Mouse (Mus musculus) hematopoietic stem cell, adult 5-6 weeks (primary cell): Measurements from ENCODE around the gene Tbce. TPM values are rescaled to one million over a fixed set of nuclear protein-coding genes. Genes with fewer than 3 reads are reported as not detected.

Experiments
- ATAC-seq, 2 experiments: fragments of 125-278 bp in 1 of 2; replicated peaks in 1 of 2; 2 replicates each; pipeline ENCODE4 v1.8.0; 2016 to 2017; ENCODE audit warnings: inconsistent platforms in 2 of 2, mild to moderate bottlenecking in 2 of 2, moderate number of reproducible peaks in 2 of 2, low read depth in 1 of 2, moderate TSS enrichment in 1 of 2; ENCODE audit not compliant: low FRiP score in 2 of 2, poor library complexity in 2 of 2, severe bottlenecking in 2 of 2, insufficient read depth in 1 of 2, low TSS enrichment in 1 of 2
- total RNA-seq: library from RNA; stranded (forward); fragments of 172-1452, 232-1000 nt; gene quantifications from 2 replicates; pipeline ENCODE4 v1.2.3, GENCODE M21; 2017

Gene Tbce
- 68.9 and 87.6 TPM in 2 replicates for total RNA-seq

- peak; percentile 98 to 99 for ATAC-seq
Observed at GRCm38 (mm10) chr13:14039292-14039965, at the start of gene Tbce. Gene Tbce (minus strand): TSS chr13:14039638.

- ATAC-seq = no peak
Observed at GRCm38 (mm10) chr13:14088669-14089068, 49.2 kb upstream of the Tbce start.

- ATAC-seq = no peak
Observed at GRCm38 (mm10) chr13:14075326-14075725, 35.9 kb upstream of the Tbce start.

- peak; percentile 33 to 59; a peak in 3 of 4 replicates for ATAC-seq
Observed at GRCm38 (mm10) chr13:14074371-14074770, 34.9 kb upstream of the Tbce start.

GRCm38 (mm10) chr13:14069291-14069690 lies 29.9 kb upstream of the Tbce start:
- no peak for ATAC-seq

GRCm38 (mm10) chr13:14068035-14068434 lies 28.6 kb upstream of the Tbce start:
- no peak for ATAC-seq

- ATAC-seq = no peak
Observed at GRCm38 (mm10) chr13:14065701-14066100, 26.3 kb upstream of the Tbce start.

- no peak for ATAC-seq
Observed at GRCm38 (mm10) chr13:14065028-14065380, 25.6 kb upstream of the Tbce start.

GRCm38 (mm10) chr13:14064341-14065027 lies 25.0 kb upstream of the Tbce start:
- peak in 1 of 2 experiments; percentile 18; a peak in 1 of 4 replicates for ATAC-seq

- ATAC-seq = peak in 1 of 2 experiments; percentile 29; a peak in 1 of 4 replicates
Observed at GRCm38 (mm10) chr13:14063942-14064271, 24.5 kb upstream of the Tbce start.

- ATAC-seq = peak; percentile 93
Observed at GRCm38 (mm10) chr13:14063013-14063941, 23.8 kb upstream of the Tbce start, which contains the start of the genes Arid4b and Ggps1. Gene Arid4b (plus strand): TSS chr13:14063232. Gene Ggps1 (minus strand): TSS chr13:14063488.

GRCm38 (mm10) chr13:14062209-14063012 lies 23.0 kb upstream of the Tbce start:
- no peak for ATAC-seq

- no peak for ATAC-seq
Observed at GRCm38 (mm10) chr13:14059582-14059981, 20.1 kb upstream of the Tbce start.

GRCm38 (mm10) chr13:14056801-14057200 lies 17.4 kb upstream of the Tbce start:
- ATAC-seq = no peak

- no peak for ATAC-seq
Observed at GRCm38 (mm10) chr13:14049878-14050277, 10.4 kb upstream of the Tbce start.

- ATAC-seq = no peak
Observed at GRCm38 (mm10) chr13:14044521-14044920, 5.1 kb upstream of the Tbce start.

GRCm38 (mm10) chr13:14043851-14044250 lies 4.4 kb upstream of the Tbce start:
- no peak for ATAC-seq
